Mouse (Mus musculus): ENCODE measurements around the gene Nup62. TPM values are rescaled to one million over a fixed set of nuclear protein-coding genes. Genes with fewer than 3 reads are reported as not detected.

Gene Nup62
- polyA plus RNA-seq, 1 experiment: 102 TPM

- Histone ChIP-seq H3K36me3 (ENCODE audit: control insufficient read depth, insufficient read depth) (peaks cover 28% of the 10 kb centered on the region), H3K79me3 (ENCODE audit: low read depth) (peaks cover 4% of the 10 kb centered on the region), H3K27me3 (ENCODE audit: control insufficient read depth, insufficient read depth, insufficient read length) (peaks cover 2% of the 10 kb centered on the region), H3K79me2 (ENCODE audit: control insufficient read depth, insufficient read depth) (peaks cover 19% of the 10 kb centered on the region), H3K4me3 (ENCODE audit: insufficient read depth, poor library complexity, severe bottlenecking) (no peak overlapping the region), H3ac (ENCODE audit: control insufficient read depth, insufficient read length, low read depth) (no peak overlapping the region)
- TF ChIP-seq FOSL1 (IDR thresholded peaks at IDR 0.05; ENCODE audit: insufficient read depth, low read length, poor library complexity, severe bottlenecking) (no peak), CEBPB (IDR thresholded peaks at IDR 0.05; ENCODE audit: low read depth) (no peak), MAX (IDR thresholded peaks at IDR 0.05) (no peak), MYOD1 (IDR thresholded peaks at IDR 0.05; ENCODE audit: control insufficient read depth, insufficient read length, low read depth) (no peak), MYOG (IDR thresholded peaks at IDR 0.05; ENCODE audit: control insufficient read depth, extremely low read depth, insufficient read length) (no peak), CTCF (IDR thresholded peaks at IDR 0.05; ENCODE audit: control insufficient read depth, insufficient read depth, insufficient read length) (no peak), USF1 (IDR thresholded peaks at IDR 0.05; ENCODE audit: low read depth) (no peak)
Observed at GRCm38 (mm10) chr7:44810365-44810764, 5.5 kb upstream of the Nup62 start.

GRCm38 (mm10) chr7:44810819-44811557, 4.9 kb upstream of the Nup62 start:
- TF ChIP-seq USF1 (IDR thresholded peaks at IDR 0.05; ENCODE audit: low read depth) (no peak), MAX (IDR thresholded peaks at IDR 0.05) (no peak), MYOG (IDR thresholded peaks at IDR 0.05; ENCODE audit: control insufficient read depth, extremely low read depth, insufficient read length) (no peak), FOSL1 (IDR thresholded peaks at IDR 0.05; ENCODE audit: insufficient read depth, low read length, poor library complexity, severe bottlenecking) (no peak), CTCF (IDR thresholded peaks at IDR 0.05; ENCODE audit: control insufficient read depth, insufficient read depth, insufficient read length) (no peak), CEBPB (IDR thresholded peaks at IDR 0.05; ENCODE audit: low read depth) (no peak), MYOD1 (IDR thresholded peaks at IDR 0.05; ENCODE audit: control insufficient read depth, insufficient read length, low read depth) (no peak)
- Histone ChIP-seq H3K79me2 (ENCODE audit: control insufficient read depth, insufficient read depth) (peaks cover 19% of the 10 kb centered on the region), H3K27me3 (ENCODE audit: control insufficient read depth, insufficient read depth, insufficient read length) (no peaks in the 10 kb centered on the region), H3ac (ENCODE audit: control insufficient read depth, insufficient read length, low read depth) (no peak overlapping the region), H3K4me3 (ENCODE audit: insufficient read depth, poor library complexity, severe bottlenecking) (no peak overlapping the region), H3K79me3 (ENCODE audit: low read depth) (peaks cover 4% of the 10 kb centered on the region), H3K36me3 (ENCODE audit: control insufficient read depth, insufficient read depth) (peaks cover 28% of the 10 kb centered on the region)

- Histone ChIP-seq H3ac (ENCODE audit: control insufficient read depth, insufficient read length, low read depth) (no peak overlapping the region), H3K79me3 (ENCODE audit: low read depth) (peaks cover 16% of the 10 kb centered on the region), H3K36me3 (ENCODE audit: control insufficient read depth, insufficient read depth) (peaks cover 35% of the 10 kb centered on the region), H3K4me3 (ENCODE audit: insufficient read depth, poor library complexity, severe bottlenecking) (no peak overlapping the region), H3K79me2 (ENCODE audit: control insufficient read depth, insufficient read depth) (peaks cover 33% of the 10 kb centered on the region), H3K27me3 (ENCODE audit: control insufficient read depth, insufficient read depth, insufficient read length) (no peaks in the 10 kb centered on the region)
- TF ChIP-seq MYOG (IDR thresholded peaks at IDR 0.05; ENCODE audit: control insufficient read depth, extremely low read depth, insufficient read length): no peak
Observed at GRCm38 (mm10) chr7:44812651-44813325, 3.1 kb upstream of the Nup62 start.

- Histone ChIP-seq H3K27me3 (ENCODE audit: control insufficient read depth, insufficient read depth, insufficient read length) (no peaks in the 10 kb centered on the region), H3K79me3 (ENCODE audit: low read depth) (peaks cover 28% of the 10 kb centered on the region), H3K79me2 (ENCODE audit: control insufficient read depth, insufficient read depth) (peaks cover 45% of the 10 kb centered on the region), H3ac (ENCODE audit: control insufficient read depth, insufficient read length, low read depth) (no peak overlapping the region), H3K36me3 (ENCODE audit: control insufficient read depth, insufficient read depth) (peaks cover 43% of the 10 kb centered on the region), H3K4me3 (ENCODE audit: insufficient read depth, poor library complexity, severe bottlenecking) (no peak overlapping the region)
- TF ChIP-seq MAX (IDR thresholded peaks at IDR 0.05) (no peak), CEBPB (IDR thresholded peaks at IDR 0.05; ENCODE audit: low read depth) (no peak), FOSL1 (IDR thresholded peaks at IDR 0.05; ENCODE audit: insufficient read depth, low read length, poor library complexity, severe bottlenecking) (no peak), USF1 (IDR thresholded peaks at IDR 0.05; ENCODE audit: low read depth) (no peak), MYOD1 (IDR thresholded peaks at IDR 0.05; ENCODE audit: control insufficient read depth, insufficient read length, low read depth) (no peak), MYOG (IDR thresholded peaks at IDR 0.05; ENCODE audit: control insufficient read depth, extremely low read depth, insufficient read length) (no peak), CTCF (IDR thresholded peaks at IDR 0.05; ENCODE audit: control insufficient read depth, insufficient read depth, insufficient read length) (no peak)
Observed at GRCm38 (mm10) chr7:44813985-44814384, 1.9 kb upstream of the Nup62 start.

GRCm38 (mm10) chr7:44814423-44814822, 1.5 kb upstream of the Nup62 start:
- peaks cover 47% of the 10 kb centered on the region for H3K36me3 ChIP-seq (ENCODE audit: control insufficient read depth, insufficient read depth)
- H3K27me3 ChIP-seq (ENCODE audit: control insufficient read depth, insufficient read depth, insufficient read length): no peaks in the 10 kb centered on the region
- no peak overlapping the region for H3ac ChIP-seq (ENCODE audit: control insufficient read depth, insufficient read length, low read depth)
- H3K4me3 ChIP-seq (ENCODE audit: insufficient read depth, poor library complexity, severe bottlenecking): no peak overlapping the region
- peaks cover 33% of the 10 kb centered on the region for H3K79me3 ChIP-seq (ENCODE audit: low read depth)
- TF ChIP-seq MYOG (IDR thresholded peaks at IDR 0.05; ENCODE audit: control insufficient read depth, extremely low read depth, insufficient read length) (no peak), CEBPB (IDR thresholded peaks at IDR 0.05; ENCODE audit: low read depth) (no peak), MYOD1 (IDR thresholded peaks at IDR 0.05; ENCODE audit: control insufficient read depth, insufficient read length, low read depth) (no peak), CTCF (IDR thresholded peaks at IDR 0.05; ENCODE audit: control insufficient read depth, insufficient read depth, insufficient read length) (no peak), FOSL1 (IDR thresholded peaks at IDR 0.05; ENCODE audit: insufficient read depth, low read length, poor library complexity, severe bottlenecking) (no peak), MAX (IDR thresholded peaks at IDR 0.05) (no peak), USF1 (IDR thresholded peaks at IDR 0.05; ENCODE audit: low read depth) (no peak)
- H3K79me2 ChIP-seq (ENCODE audit: control insufficient read depth, insufficient read depth): peaks cover 50% of the 10 kb centered on the region
